Mouse (Mus musculus) MEL (cell line): Measurements from ENCODE around the gene Dhh. TPM values are rescaled to one million over a fixed set of nuclear protein-coding genes. Genes with fewer than 3 reads are reported as not detected.

Experiments used
- DNase-seq: peaks from one replicate; pipeline ENCODE4 v3.0.0; 2011; ENCODE audit warnings: low read depth, low spot score
- H3K27ac ChIP-seq: 2 replicates; pipeline ENCODE4 v1.5.1; 2012; ENCODE audit warnings: low read depth, mild to moderate bottlenecking, control low read depth, low read length, moderate library complexity; ENCODE audit not compliant: control insufficient read depth
- H3K27me3 ChIP-seq, 2 experiments: fragments of 150-350 bp in 1 of 2; sonication (generic) in 1 of 2; 2 replicates each; pipeline ENCODE4 v1.6.1; 2012; ENCODE audit warnings: low read length in 2 of 2, mild to moderate bottlenecking in 2 of 2, improper control_type of control experiment in 1 of 2, moderate library complexity in 1 of 2; ENCODE audit not compliant: insufficient read depth in 2 of 2, control insufficient read depth in 1 of 2
- H3K36me3 ChIP-seq, 2 experiments: 2 replicates each; pipeline ENCODE4 v1.6.1; 2012 to 2014; ENCODE audit warnings: low read length in 2 of 2, improper control_type of control experiment in 1 of 2, inconsistent platforms in 1 of 2, mild to moderate bottlenecking in 1 of 2; ENCODE audit not compliant: insufficient read depth in 2 of 2, control insufficient read depth in 1 of 2
- H3K4me1 ChIP-seq, 2 experiments: fragments of 150-350 bp in 1 of 2; sonication (generic) in 1 of 2; 2 replicates each; pipeline ENCODE4 v1.6.1; 2012; ENCODE audit warnings: low read length in 2 of 2, improper control_type of control experiment in 1 of 2, mild to moderate bottlenecking in 1 of 2; ENCODE audit not compliant: insufficient read depth in 2 of 2, control insufficient read depth in 1 of 2
- H3K4me3 ChIP-seq, 2 experiments: fragments of 150-350 bp in 1 of 2; sonication (generic) in 1 of 2; 2 replicates each; pipeline ENCODE4 v1.5.1; 2012; ENCODE audit warnings: low read depth in 2 of 2, low read length in 2 of 2, mild to moderate bottlenecking in 2 of 2, moderate library complexity in 2 of 2, control low read depth in 1 of 2, improper control_type of control experiment in 1 of 2; ENCODE audit not compliant: control insufficient read depth in 1 of 2, insufficient read depth in 1 of 2
- H3K79me2 ChIP-seq: 2 replicates; pipeline ENCODE4 v1.6.1; 2012; ENCODE audit warnings: mild to moderate bottlenecking, low read length, moderate library complexity; ENCODE audit not compliant: control insufficient read depth, poor library complexity, insufficient read depth
- H3K9ac ChIP-seq: 2 replicates; pipeline ENCODE4 v1.6.1; 2012; ENCODE audit warnings: low read depth, mild to moderate bottlenecking, control low read depth, low read length, moderate library complexity; ENCODE audit not compliant: control insufficient read depth, poor library complexity, severe bottlenecking
- H3K9me3 ChIP-seq: fragments of 150-350 bp; sonication (generic); replicated peaks from 2 replicates; pipeline ENCODE4 v1.6.1; 2012; ENCODE audit warnings: mild to moderate bottlenecking, low read length, improper control_type of control experiment, moderate library complexity; ENCODE audit not compliant: insufficient read depth
- CHD1 ChIP-seq: IDR thresholded peaks from 2 replicates; pipeline ENCODE4 v1.6.1; 2012; ENCODE audit warnings: low read depth, mild to moderate bottlenecking, inconsistent platforms, low read length, improper control_type of control experiment
- CHD2 ChIP-seq: IDR thresholded peaks from 2 replicates; pipeline ENCODE4 v1.6.1; 2011; ENCODE audit warnings: low read length, improper control_type of control experiment
- E2F4 ChIP-seq: IDR thresholded peaks from 2 replicates; pipeline ENCODE4 v1.6.1; 2011; ENCODE audit warnings: low read depth, low read length, improper control_type of control experiment, borderline replicate concordance
- ELF1 ChIP-seq: IDR thresholded peaks from 2 replicates; pipeline ENCODE4 v1.6.1; 2014; ENCODE audit warnings: low read depth, mild to moderate bottlenecking, inconsistent platforms, low read length, improper control_type of control experiment, moderate library complexity
- EP300 ChIP-seq, 2 experiments: IDR thresholded peaks; 2 replicates each; pipeline ENCODE4 v1.6.1; 2011; ENCODE audit warnings: improper control_type of control experiment in 2 of 2, low read length in 2 of 2, low read depth in 1 of 2, mild to moderate bottlenecking in 1 of 2
- JUND ChIP-seq: IDR thresholded peaks from 2 replicates; pipeline ENCODE4 v1.6.1; 2011; ENCODE audit warnings: low read depth, mild to moderate bottlenecking, improper control_type of control experiment, low read length
- KAT2A ChIP-seq: conservative IDR thresholded peaks from 2 replicates; pipeline ENCODE4 v1.6.1; 2012; ENCODE audit warnings: low read depth, low read length, improper control_type of control experiment, inconsistent platforms
- MAX ChIP-seq: IDR thresholded peaks from 2 replicates; pipeline ENCODE4 v1.6.1; 2011; ENCODE audit warnings: low read length, improper control_type of control experiment
- MAZ ChIP-seq: IDR thresholded peaks from 2 replicates; pipeline ENCODE4 v1.6.1; 2012; ENCODE audit warnings: low read depth, mild to moderate bottlenecking, inconsistent platforms, low read length, improper control_type of control experiment
- MEF2A ChIP-seq: IDR thresholded peaks from 2 replicates; pipeline ENCODE4 v1.6.1; 2014; ENCODE audit warnings: low read depth, mild to moderate bottlenecking, inconsistent platforms, low read length, improper control_type of control experiment; ENCODE audit not compliant: poor library complexity, insufficient replicate concordance, severe bottlenecking; ENCODE audit errors: extremely low read depth
- MXI1 ChIP-seq: IDR thresholded peaks from 2 replicates; pipeline ENCODE4 v1.6.1; 2011; ENCODE audit warnings: mild to moderate bottlenecking, low read depth, low read length, improper control_type of control experiment
- MYB ChIP-seq: IDR thresholded peaks from 2 replicates; pipeline ENCODE4 v1.6.1; 2011; ENCODE audit warnings: mild to moderate bottlenecking, low read depth, low read length, improper control_type of control experiment
- NELFE ChIP-seq: IDR thresholded peaks from 2 replicates; pipeline ENCODE4 v1.6.1; 2011; ENCODE audit warnings: low read depth, low read length, improper control_type of control experiment
- NRF1 ChIP-seq: IDR thresholded peaks from 2 replicates; pipeline ENCODE4 v1.6.1; 2014; ENCODE audit warnings: low read depth, mild to moderate bottlenecking, inconsistent platforms, low read length, improper control_type of control experiment, moderate library complexity; ENCODE audit not compliant: poor library complexity, insufficient read depth, severe bottlenecking
- POLR2A ChIP-seq, 2 experiments: IDR thresholded peaks; 2 replicates each; pipeline ENCODE4 v1.6.1; 2011 to 2012; ENCODE audit warnings: low read length in 2 of 2, mild to moderate bottlenecking in 2 of 2, control low read depth in 1 of 2, improper control_type of control experiment in 1 of 2, low read depth in 1 of 2, moderate library complexity in 1 of 2; ENCODE audit not compliant: control insufficient read depth in 1 of 2, insufficient read depth in 1 of 2, poor library complexity in 1 of 2
- RAD21 ChIP-seq: IDR thresholded peaks from 2 replicates; pipeline ENCODE4 v1.6.1; 2011; ENCODE audit warnings: mild to moderate bottlenecking, low read depth, low read length, improper control_type of control experiment
- RCOR1 ChIP-seq: IDR thresholded peaks from 2 replicates; pipeline ENCODE4 v1.6.1; 2012; ENCODE audit warnings: low read depth, mild to moderate bottlenecking, inconsistent platforms, low read length, improper control_type of control experiment
- SIN3A ChIP-seq: IDR thresholded peaks from 2 replicates; pipeline ENCODE4 v1.6.1; 2012; ENCODE audit warnings: low read length, improper control_type of control experiment, inconsistent platforms
- SMC3 ChIP-seq: IDR thresholded peaks from 2 replicates; pipeline ENCODE4 v1.6.1; 2011; ENCODE audit warnings: low read depth, low read length, improper control_type of control experiment
- TAL1 ChIP-seq: IDR thresholded peaks from 2 replicates; pipeline ENCODE4 v1.6.1; 2012; ENCODE audit warnings: mild to moderate bottlenecking, inconsistent platforms, low read length, moderate library complexity, mixed read lengths
- UBTF ChIP-seq: IDR thresholded peaks from 2 replicates; pipeline ENCODE4 v1.6.1; 2012; ENCODE audit warnings: low read depth, mild to moderate bottlenecking, inconsistent platforms, low read length, improper control_type of control experiment, moderate library complexity, borderline replicate concordance; ENCODE audit not compliant: insufficient read depth
- USF2 ChIP-seq, 2 experiments: IDR thresholded peaks; 2 replicates each; pipeline ENCODE4 v1.6.1; 2011 to 2012; ENCODE audit warnings: improper control_type of control experiment in 2 of 2, low read length in 2 of 2, borderline replicate concordance in 1 of 2, inconsistent platforms in 1 of 2, low read depth in 1 of 2, mild to moderate bottlenecking in 1 of 2; ENCODE audit not compliant: insufficient read depth in 1 of 2
- ZC3H11A ChIP-seq: IDR thresholded peaks from 2 replicates; pipeline ENCODE4 v1.6.1; 2012; ENCODE audit warnings: low read depth, mild to moderate bottlenecking, inconsistent platforms, low read length, improper control_type of control experiment
- ZKSCAN1 ChIP-seq: IDR thresholded peaks from 2 replicates; pipeline ENCODE4 v1.6.1; 2012; ENCODE audit warnings: low read depth, mild to moderate bottlenecking, inconsistent platforms, low read length, improper control_type of control experiment, moderate library complexity
- ZMIZ1 ChIP-seq: IDR thresholded peaks from 2 replicates; pipeline ENCODE4 v1.6.1; 2012; ENCODE audit warnings: low read depth, mild to moderate bottlenecking, inconsistent platforms, low read length, improper control_type of control experiment, moderate library complexity
- ZNF384 ChIP-seq: IDR thresholded peaks from 2 replicates; pipeline ENCODE4 v1.6.1; 2012; ENCODE audit warnings: low read depth, mild to moderate bottlenecking, inconsistent platforms, low read length, improper control_type of control experiment
- polyA plus RNA-seq, 2 experiments: library from polyadenylated mRNA; stranded (reverse) in 1 of 2; unstranded in 1 of 2; fragments of >175 nt in 1 of 2; fragments of >200 nt in 1 of 2; gene quantifications; 2 replicates each; pipeline versions ENCODE4 v1.2.1 to v1.2.4; 2012; ENCODE audit warnings: low replicate concordance in 2 of 2, low read depth in 1 of 2; ENCODE audit not compliant: insufficient read length in 2 of 2, insufficient read depth in 1 of 2, missing spikeins in 1 of 2
- total RNA-seq: library from RNA; depleted of rRNA; stranded (reverse); fragments of 300-350 nt; gene quantifications from 2 replicates; pipeline ENCODE4 v1.2.3, GENCODE M21; 2012

Gene Dhh
- total and polyA plus RNA-seq, 3 experiments = 0.12 TPM; not detected in 2

GRCm38 (mm10) chr15:98850668-98851067 lies 47.7 kb downstream of the Dhh start:
- TF ChIP-seq POLR2A (IDR thresholded peaks at IDR 0.05; ENCODE audit: control insufficient read depth in 1 of 2, insufficient read depth in 1 of 2, low read depth in 1 of 2, low read length in 2 of 2, poor library complexity in 1 of 2) (no peak), MYB (no peak), EP300 (IDR thresholded peaks at IDR 0.05; ENCODE audit: low read depth in 1 of 2, low read length in 2 of 2) (no peak), ZNF384 (no peak), NRF1 (no peak), RCOR1 (no peak), MEF2A (no peak), ELF1 (no peak), ZMIZ1 (no peak), ZKSCAN1 (no peak), UBTF (no peak), CHD1 (no peak), SIN3A (no peak), NELFE (no peak), MXI1 (no peak), RAD21 (no peak), MAZ (no peak), TAL1 (no peak)
- Histone ChIP-seq H3K9ac (no peak overlapping the region), H3K27me3 (no peaks in the 10 kb centered on the region), H3K36me3 (peaks cover 0 to 38% of the 10 kb centered on the region in 2 experiments; a peak in 2 of 4 replicates), H3K9me3 (no peaks in the 10 kb centered on the region), H3K4me3 (no peak overlapping the region), H3K79me2 (no peaks in the 10 kb centered on the region; the same call in 1 of the 2 replicates), H3K27ac (no peak overlapping the region), H3K4me1 (no peaks in the 10 kb centered on the region)
- no peak for DNase-seq

- Histone ChIP-seq H3K4me3 (no peak overlapping the region), H3K9ac (no peak overlapping the region), H3K4me1 (no peaks in the 10 kb centered on the region), H3K36me3 (peaks cover 0 to 41% of the 10 kb centered on the region in 2 experiments; a peak in 2 of 4 replicates), H3K79me2 (no peaks in the 10 kb centered on the region; the same call in 1 of the 2 replicates), H3K9me3 (no peaks in the 10 kb centered on the region), H3K27me3 (no peaks in the 10 kb centered on the region), H3K27ac (no peak overlapping the region)
- TF ChIP-seq KAT2A = no peak
- no peak for TF ChIP-seq RAD21
- no peak for TF ChIP-seq JUND
- TF ChIP-seq USF2 (IDR thresholded peaks at IDR 0.05; ENCODE audit: borderline replicate concordance in 1 of 2, insufficient read depth in 1 of 2, low read depth in 1 of 2, low read length in 2 of 2) = no peak
- TF ChIP-seq ZNF384 = no peak
- no peak for TF ChIP-seq E2F4
- no peak for TF ChIP-seq CHD2
- TF ChIP-seq SMC3 = no peak
- TF ChIP-seq MAX = no peak
- TF ChIP-seq POLR2A (IDR thresholded peaks at IDR 0.05; ENCODE audit: control insufficient read depth in 1 of 2, insufficient read depth in 1 of 2, low read depth in 1 of 2, low read length in 2 of 2, poor library complexity in 1 of 2) = no peak
- TF ChIP-seq ZC3H11A = no peak
- no peak for TF ChIP-seq ELF1
- no peak for DNase-seq
Observed at GRCm38 (mm10) chr15:98849956-98850600, 48.3 kb downstream of the Dhh start.
